Mouse (Mus musculus) cerebellum, postnatal 36 days (tissue): ENCODE data around the gene Nfic.

Experiments
- DNase-seq, 2 experiments: peaks; one replicate each; pipeline ENCODE4 v3.0.0; 2021 to 2022; ENCODE audit warnings: mixed read lengths in 2 of 2

Gene Nfic

DNA sequence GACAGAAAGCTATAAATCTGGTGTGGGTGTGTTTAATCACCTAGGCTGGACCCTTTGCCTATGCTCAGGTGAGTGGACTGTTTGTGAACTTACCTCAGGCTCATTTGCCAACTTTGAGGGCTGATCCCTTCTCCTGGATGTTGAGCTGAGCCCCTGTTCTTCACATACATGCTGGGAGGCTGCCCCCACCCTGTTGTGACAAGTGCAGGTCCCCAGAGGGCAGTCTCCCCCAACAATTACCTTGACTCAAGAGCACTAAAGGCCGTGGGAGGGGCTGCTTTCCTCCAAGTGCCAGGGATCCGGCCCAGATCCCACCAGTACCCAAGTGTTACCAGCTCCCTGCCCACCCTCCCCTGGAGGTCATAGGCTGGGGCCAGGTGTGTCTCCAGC, 29.6 kb upstream of the Nfic start:
- DNase-seq: no peak

DNA sequence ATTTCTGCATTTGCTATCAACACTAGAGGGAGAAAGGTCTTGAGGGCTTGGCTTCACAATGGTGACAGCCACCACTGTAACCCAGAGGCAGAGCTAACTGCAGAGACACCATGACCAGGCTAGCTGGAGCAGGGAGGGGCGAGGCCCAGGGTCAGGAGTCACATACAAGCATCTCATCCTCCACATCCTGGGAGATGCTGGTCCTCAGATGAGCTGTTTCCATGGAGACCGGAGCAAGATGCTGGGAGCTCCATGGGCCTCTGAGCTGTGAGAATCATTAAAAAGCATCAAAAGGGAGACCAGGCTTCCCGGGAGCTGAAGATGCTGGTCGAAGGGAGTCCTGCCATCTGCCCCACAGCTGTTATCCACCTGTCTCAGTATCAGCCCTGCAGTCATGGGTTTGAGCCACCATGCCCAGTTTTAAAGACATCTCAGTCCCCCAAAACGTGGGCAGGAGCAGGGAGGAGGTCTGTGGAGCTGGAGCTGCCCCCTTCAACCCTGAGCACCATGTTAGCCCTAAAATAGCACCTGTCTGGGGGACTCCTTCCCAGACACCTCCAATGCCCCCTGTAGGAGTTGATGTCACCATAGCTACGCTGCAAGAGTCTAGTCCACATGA, 29.1 kb upstream of the Nfic start:
- no peak for DNase-seq

DNA sequence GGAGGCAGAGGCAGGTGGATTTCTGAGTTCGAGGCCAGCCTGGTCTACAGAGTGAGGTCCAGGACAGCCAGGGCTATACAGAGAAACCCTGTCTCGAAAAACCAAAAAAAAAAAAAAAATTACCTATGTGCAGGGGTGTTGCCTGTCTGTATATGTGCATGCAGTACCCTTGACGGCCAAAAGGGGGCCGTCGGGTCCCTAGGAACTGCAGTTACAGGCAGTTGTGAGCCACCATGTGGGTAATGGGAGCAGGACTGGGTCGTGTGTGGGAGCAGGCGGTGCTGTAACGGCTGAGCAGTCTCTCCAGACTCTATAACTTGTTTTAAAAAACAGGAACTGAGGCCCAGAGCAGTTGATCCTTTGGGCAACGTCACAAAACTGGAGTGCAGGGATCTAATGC, 28.5 kb upstream of the Nfic start:
- peak; percentile 51 to 61 for DNase-seq

DNA sequence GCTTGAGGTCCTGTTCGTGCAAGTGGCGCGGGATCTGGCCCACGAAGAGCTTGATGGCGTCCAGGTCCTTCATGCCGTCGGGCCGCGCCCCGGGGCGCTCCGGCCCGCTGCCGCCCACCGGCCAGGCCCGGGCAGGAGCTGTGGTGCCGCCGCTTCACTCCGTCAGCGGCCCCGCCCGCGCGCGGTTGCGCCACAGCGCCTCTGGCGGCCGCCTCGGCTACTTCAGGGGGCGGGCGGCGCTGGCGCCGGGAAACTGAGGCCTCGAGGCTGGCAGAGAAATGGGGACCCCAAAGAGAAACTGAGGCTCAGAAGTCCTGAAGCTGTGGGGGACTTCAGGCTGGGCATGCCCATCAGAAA, 27.1 kb upstream of the Nfic start, which contains the start of gene Celf5:
Celf5 (minus strand) TSS at position 177 of the 357 bp plus-strand sequence.
- DNase-seq: peak; percentile 72 to 76

DNA sequence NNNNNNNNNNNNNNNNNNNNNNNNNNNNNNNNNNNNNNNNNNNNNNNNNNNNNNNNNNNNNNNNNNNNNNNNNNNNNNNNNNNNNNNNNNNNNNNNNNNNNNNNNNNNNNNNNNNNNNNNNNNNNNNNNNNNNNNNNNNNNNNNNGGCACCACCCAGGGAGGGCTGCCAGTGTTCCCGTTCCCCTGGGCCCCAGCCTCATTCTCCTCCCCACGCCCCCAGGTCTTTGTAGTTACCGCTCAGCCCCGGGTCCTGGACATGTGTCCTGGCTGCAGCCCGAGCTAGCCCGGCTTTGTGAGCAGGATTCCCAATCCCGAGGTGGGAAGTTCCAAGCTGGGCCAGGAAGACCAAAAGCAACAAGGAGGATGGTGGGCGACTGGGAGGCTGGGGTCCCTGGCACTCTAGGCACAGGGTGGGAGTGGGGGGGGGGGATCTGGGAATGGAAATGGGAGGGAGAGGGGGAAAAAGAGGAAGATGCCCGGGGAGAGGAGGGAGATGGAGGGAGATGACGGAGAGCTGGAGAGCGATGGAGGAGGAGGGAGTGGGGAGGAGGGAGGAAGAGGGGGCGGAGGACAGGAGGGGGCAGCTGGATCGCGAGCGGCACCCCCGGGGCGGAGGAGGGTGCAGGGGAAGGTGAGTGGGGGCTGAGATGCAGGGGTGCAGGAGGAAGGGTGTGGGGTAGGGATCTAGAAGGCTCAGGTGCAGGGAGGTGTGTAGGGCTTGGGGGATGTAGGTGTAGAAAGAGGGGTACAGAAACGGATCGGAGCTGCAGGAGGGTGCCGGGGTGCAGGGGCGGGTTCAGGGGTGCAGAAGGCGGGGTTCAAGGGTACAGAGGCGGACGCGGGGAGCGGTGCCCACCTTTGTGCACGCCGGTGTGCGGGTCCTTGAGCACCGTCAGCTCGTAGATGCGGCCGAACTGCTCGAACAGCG, 26.4 kb upstream of the Nfic start:
- DNase-seq: no peak

DNA sequence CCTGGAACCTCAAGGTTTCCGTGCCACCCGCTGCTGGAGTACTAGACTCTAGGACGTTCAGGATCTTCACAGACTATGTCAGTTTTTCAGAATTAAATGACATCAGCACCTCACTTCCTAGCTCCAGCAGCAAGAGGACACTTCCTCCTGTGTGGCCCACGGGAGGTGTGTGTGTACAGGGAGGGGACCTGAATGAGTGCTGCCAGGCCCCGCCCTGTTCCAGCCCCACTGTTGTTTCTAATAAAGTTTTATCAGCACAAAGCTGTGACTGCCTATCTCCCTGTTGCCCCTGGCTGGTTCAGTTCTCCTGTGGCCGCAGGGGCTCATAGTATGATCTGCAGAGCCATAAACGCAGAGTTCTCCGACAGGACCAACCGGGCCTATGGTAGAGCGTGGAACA, 19.0 kb upstream of the Nfic start:
- DNase-seq: no peak

DNA sequence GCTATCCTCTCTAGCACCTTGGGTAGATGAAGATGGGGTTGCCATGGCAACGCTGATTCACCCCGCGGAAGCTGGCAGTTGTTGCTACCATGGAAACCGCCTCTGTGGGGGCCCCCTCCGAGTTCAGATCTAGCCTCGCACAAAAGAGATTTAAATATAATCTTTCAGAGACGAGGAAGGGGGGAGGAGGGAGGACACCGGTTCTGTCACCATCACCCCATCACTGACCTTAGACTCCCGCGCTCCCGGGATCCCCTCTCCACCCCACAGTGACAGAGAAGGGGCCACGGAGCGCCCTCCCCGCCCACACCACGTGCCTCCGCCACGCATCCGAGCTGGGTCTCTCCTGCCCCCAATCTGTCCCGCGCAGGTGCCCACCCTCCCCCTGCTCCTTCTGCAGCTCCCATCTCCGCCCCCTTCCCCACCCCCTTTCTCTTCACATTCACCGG, 17.6 kb upstream of the Nfic start:
- DNase-seq: peak; percentile 56 to 62

DNA sequence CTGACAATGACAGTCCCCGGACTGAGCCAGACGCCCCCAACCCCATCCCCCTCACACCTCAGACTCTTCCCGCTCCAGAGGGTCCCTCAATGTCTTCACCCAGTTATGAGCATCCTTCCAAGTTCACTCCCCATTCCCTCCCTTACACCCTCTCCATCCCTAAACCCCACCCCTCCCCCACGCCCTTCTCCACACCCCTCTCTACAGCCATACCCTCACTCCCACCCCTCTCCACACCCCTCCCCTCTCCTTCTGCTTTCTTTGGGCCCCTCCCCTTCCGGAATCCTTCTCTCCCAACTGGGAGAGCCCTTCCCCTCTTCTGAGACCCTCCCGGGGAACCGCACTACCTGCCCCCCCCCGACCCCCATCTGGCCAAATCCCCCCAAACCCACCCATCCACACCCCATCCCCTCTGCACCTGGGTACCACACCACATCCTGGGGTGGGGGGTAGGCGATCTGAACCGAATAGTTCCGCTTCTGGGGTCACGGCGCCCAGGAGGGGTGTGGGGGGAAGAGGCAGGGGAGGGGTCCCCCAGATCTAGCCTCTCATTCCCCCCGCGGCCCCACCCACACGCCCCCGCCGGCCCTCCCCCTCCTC, 17.1 kb upstream of the Nfic start:
- DNase-seq: no peak

DNA sequence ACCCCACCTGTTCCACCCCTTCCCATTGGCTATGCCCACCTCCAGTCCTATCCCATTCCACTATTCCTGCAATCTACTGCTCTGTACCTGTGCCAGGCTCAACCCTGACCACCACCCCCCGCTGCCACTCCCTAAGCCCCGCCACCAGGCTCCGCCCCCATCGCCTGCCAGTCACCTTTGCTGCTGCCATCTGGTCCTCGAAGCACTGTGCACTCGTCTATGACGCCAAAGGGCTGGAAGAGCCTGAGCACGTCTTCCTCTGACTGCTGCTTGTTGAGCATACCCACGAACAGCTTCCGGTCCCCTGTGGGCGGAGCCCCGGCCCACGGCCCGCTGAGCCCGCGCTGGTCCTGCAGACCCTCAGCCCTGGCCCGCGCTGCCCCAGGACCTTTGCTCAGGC, 15.0 kb upstream of the Nfic start:
- no peak for DNase-seq

DNA sequence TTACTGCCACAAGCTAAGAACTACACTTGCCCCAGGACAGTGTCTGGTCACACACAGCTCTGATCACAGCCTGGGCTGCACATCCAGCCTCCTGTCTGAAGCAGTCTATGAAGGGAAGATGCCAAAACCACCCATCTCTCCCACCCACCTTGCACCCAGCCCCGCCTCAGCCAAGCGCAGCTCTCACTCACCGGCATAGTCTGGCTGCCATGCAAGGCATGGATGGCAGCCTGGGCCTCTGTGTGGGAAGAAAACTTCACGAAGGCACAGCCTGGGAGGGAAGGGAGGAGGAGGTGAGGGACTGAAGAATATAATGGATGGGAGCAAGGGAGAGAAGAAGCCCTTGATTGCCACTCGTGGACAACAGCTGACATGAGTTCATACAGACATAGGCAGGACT, 13.8 kb upstream of the Nfic start:
- no peak for DNase-seq

DNA sequence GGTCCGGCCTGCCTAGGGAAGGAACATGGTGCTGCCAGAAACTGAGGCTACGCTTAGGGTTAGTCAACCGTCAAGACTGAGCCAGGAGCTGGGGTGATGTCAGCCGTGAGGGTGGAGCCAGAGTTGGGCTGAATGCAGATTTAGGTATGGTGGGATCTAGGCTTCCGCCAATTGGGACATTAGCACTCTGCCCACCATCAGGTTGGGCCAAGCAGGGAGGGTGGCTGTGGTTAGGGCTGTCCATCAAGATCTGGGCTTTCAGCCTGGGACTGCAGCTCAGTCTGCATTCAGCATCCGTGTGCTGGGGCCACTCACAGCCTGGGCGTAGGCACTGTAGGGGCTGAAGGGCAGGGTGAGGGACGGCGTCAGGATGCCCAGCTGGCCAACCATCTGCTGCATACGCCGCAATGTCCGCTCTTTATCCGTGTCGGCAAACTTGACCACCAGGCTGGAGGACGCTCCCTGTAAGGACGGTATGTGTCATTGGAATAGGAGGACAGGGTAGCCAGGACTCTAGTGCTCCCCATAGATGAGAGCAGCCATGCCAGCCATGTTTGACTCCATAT, 12.3 kb upstream of the Nfic start:
- DNase-seq: peak in 1 of 2 experiments; percentile 48

DNA sequence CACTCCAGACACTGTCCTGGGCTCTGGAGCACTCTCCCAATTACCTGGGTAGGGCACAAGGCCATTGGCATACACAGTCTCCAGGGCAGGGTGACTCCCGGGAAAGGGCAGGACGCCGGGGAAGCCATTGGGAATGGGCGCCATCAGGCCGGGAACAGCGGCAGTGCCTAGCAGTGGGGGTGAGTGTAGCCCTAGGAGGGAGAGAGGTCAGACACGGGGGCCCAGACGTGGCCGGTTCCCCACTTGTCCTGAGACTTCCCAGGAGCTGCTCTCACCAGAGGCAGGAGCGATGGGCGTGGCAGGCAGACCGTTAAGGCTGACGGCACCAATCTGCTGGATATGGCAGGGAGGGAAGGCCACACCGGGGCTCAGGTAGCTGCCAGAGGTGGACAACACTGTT, 11.4 kb upstream of the Nfic start:
- DNase-seq: peak in 1 of 2 experiments; percentile 5

DNA sequence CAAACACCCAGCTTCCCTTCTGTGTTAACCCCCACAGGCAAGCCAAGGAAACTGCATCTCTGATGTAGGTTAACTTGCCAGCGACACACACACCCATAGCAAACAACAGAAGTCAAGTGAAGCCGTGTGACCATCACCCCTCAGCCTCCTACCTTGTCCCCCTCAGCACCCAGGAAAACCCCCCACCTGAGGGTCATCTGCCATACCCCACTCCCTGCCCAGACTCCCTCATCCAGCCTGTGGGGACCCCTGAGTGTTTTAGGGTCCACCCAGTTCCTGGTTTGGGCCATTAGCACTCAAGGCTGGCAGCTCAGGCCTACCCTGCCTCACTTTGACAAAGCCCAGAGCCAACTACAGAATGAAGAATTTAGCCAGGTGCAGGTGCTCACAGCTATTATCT, 10.6 kb upstream of the Nfic start:
- DNase-seq: peak in 1 of 2 experiments; percentile 1

DNA sequence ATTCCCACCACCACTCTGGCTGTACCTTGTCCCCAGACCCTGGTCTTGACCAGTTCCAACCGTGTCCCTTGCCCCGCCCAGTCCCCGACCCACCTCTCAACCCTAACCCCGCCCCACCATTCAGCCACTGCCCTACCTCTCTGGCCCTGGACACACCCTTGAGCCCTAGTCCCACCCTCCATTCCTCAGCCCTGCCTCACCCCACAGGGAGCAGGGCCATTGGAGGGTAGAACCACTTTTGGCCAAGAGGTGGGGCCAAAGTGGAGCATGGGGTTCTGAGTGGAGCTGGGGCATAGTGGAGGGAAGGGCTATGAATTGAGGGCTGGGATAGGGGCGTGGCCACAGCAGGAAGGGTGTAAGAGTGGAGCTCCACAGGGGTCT, 9.8 kb upstream of the Nfic start:
- DNase-seq: peak in 1 of 2 experiments; percentile 10

DNA sequence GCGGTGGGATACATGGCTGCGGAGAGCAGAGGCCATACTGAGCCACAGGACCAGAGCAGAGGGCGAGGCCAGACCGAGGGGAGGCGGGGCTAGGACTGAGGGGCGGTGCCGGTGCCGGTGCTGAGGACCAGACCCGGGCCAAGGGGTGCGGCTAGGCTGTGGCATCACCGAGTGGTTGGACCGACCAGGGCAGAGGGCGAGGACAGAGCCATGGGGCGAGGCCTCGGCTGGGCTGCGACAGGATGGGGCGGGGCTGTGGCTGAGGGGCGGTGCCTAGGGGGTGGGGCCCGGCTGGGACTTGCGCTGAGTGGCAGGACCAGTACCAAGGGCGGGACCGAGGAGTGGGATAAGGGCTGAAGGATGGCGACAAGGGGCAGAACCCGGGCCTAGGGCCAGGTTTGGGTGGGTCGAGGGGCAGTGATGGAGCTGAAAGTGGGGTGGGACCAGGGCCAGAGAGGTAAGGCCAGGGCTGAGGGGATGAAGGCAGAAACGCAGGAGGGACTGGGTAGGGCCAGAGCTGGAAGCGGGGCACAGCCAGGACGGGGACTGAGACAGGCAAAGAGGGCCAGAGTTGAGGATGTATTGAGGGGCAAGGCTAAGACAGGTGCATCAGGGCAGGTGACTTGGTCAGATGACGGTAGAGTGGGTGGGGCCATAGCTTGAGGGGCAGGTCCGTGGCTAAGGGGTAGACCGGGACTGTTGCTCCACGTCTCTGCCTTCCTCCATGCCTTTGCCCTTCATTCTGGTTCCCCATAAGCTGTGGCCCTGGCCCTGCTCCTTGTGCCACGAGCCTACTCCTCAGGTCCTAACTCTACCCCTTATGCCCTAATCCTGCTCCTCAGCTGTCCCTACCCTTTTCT, 9.2 kb upstream of the Nfic start:
- DNase-seq: peak; percentile 51 to 62

DNA sequence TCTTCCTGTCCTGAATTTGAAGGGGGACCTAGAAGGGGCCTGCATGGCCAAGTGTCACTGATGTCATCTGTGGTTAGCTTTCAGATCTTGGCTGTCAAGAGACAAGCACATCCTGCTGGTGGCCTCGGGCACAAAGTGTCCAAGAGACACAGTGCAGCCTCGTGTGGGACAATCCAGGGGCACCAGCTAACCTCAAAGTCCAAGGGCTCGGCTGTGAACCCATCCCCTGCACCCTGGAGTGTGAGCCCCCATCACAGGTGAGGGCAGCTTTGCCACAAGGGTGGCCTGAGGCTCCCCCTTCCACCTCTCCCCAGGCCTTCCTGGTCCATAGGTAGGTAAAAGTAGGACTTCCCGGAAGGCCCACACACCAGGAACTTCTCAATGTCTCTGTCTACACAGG, 8.1 kb upstream of the Nfic start:
- DNase-seq: peak in 1 of 2 experiments; percentile 2

DNA sequence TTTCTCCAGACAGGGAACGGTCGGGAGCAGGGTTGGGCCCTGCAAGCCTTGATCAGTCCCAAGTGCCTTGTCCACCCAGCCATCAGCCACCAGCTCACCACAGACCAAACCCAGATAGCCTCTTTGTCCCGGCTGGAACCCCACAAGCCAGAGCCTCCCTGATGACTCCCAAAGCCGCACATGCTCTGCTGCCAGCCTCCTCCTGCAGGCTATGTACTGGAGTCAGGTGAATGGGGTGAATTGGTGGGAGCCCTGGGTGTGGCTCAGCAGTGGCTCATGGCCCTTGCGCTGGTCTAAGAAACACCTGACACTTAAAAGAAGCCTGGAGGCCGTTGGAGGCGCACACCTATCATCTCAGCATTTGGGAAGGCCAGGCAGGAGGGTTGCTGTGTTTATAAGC, 7.5 kb upstream of the Nfic start:
- peak in 1 of 2 experiments; percentile 3 for DNase-seq

DNA sequence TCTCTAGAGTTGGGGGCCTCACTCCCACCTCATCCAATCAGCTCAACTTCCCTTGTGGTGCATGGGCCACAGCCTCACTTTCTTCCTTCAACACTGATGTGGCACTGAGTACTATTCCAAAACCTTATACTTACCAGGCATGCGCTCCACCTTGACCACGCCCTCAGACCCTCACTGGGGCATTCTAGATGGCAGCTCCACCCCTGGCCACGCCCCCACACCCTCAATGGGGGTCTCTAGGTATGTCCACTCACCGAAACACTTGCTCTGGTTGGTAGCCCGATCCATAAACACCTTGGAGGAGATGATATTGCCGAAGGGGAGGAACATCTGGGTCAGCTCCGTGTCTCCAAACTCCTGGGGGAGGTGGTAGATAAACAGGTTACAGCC, 7.0 kb upstream of the Nfic start:
- DNase-seq: no peak

DNA sequence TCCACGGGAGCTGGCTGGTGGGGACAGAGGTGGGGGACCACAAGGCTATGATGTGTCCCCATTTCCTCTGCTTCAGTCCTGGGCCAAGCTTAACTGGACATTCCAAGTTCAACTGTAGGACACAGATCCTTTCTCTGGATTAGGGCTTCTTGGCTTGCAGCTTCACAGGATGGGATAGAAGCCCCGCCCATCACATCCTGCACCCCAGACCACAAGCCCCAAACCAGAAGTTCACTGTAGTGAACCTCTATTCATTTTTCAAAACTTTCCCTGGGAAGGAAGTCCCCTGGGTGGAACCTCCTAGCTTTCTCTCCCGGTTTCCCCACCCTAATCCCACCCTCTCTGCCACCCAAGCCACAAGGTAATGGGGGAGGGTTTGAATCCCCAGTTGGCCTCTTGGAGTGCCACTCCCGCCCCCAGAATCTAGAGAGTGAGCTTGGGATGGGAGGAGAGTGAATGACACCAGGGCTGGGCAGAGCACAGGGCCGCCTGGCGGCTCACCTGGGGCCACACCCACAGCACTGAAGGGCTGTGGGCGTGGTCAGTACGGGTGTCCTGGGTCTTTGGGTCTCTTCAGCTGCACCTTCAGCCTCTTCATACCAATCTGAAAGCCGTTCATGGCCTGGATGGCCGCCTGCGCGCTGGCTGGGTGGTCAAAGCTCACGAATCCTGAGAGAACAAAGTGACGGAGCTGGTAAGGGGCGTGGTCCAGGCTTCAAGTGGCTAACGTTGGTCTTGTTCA, 6.4 kb upstream of the Nfic start:
- no peak for DNase-seq

DNA sequence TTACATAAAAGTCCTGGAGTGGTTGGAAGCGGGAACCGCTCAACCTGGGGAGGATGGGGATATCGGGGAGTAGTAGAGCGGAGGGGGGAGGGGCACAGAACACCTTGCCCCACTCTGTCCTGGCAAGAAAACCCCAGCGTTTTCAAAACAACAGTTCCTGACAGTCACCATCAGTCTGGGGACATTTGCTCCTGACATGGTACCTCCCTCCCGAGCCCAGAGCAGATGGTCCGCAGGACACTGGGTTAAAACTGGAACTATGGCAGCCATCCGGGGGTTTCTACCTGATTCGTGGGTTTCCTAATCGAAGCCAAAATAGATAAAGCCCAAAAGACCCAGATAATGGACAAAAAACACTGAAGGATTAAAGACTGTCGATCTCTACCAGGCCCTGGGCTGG, 5.5 kb upstream of the Nfic start:
- DNase-seq: no peak

DNA sequence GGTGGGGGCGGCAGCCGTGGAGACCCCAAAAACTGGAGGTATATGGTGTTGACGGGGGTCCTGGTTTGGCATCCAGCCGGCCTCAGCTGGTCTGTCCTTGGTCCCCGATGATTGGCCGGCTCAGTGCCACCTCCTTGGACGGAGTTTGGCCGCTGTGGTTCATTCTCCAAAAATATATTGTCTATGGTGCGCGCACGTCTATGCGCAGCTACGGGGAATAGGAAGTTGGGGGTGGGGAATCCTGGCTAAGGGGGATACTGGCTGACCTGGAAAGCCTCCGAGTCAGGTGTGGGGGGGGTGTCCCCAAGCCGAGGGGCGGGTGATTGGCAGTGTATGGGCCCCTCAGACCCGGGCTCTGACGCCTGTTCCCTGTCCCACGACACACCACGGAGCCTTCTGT, 5.0 kb upstream of the Nfic start:
- no peak for DNase-seq

DNA sequence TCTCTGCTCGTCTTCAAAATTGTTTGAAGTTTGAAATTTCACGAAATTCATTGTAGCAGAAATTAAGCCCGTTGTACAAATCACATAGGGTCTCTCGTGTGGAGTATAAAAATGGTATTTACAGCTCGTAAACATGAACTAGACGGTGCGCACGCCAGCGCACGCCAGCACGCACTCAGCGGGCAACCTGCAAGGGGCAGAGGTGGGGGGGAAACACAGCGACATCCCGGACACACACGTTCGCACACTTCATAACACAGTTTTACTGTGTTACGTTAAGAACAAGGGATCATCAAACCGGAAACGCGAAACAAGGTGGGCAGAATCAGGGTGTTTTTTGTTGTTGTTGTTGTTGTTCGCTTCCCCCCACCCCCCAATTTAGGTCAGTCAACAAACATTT, 4.0 kb upstream of the Nfic start:
- no peak for DNase-seq
